Mouse (Mus musculus): ENCODE results near the gene Gm10197. TPM values are rescaled to one million over a fixed set of nuclear protein-coding genes. Genes with fewer than 3 reads are reported as not detected.
A peak's percentile ranks its signal among the peaks of the same experiment; 100 is the strongest.

Gm10197 gene
- polyA plus RNA-seq, 1 experiment, result not detected

- no peak overlapping the region for H3K27ac ChIP-seq (ENCODE audit: insufficient read depth, low read length)
- no peaks in the 10 kb centered on the region for H3K4me1 ChIP-seq (ENCODE audit: control insufficient read depth, insufficient read depth, low read length)
- no peak overlapping the region for H3K4me3 ChIP-seq (ENCODE audit: insufficient read depth, low read length)
- no peak for TF ChIP-seq CTCF (IDR thresholded peaks at IDR 0.05; ENCODE audit: extremely low read depth, insufficient read depth, low read length)
- TF ChIP-seq POLR2A (IDR thresholded peaks at IDR 0.05; ENCODE audit: extremely low read depth, insufficient read depth, low read length), result no peak
Observed at GRCm38 (mm10) chr19:53377652-53378051, 6.1 kb upstream of the Gm10197 start.

GRCm38 (mm10) chr19:53375816-53376215, 4.2 kb upstream of the Gm10197 start:
- no peak overlapping the region for H3K4me3 ChIP-seq (ENCODE audit: insufficient read depth, low read length)
- TF ChIP-seq CTCF (IDR thresholded peaks at IDR 0.05; ENCODE audit: extremely low read depth, insufficient read depth, low read length) (no peak), POLR2A (IDR thresholded peaks at IDR 0.05; ENCODE audit: extremely low read depth, insufficient read depth, low read length) (no peak)
- H3K4me1 ChIP-seq (ENCODE audit: control insufficient read depth, insufficient read depth, low read length), result no peaks in the 10 kb centered on the region
- H3K27ac ChIP-seq (ENCODE audit: insufficient read depth, low read length), result no peak overlapping the region

GRCm38 (mm10) chr19:53375299-53375698, 3.7 kb upstream of the Gm10197 start:
- TF ChIP-seq CTCF (IDR thresholded peaks at IDR 0.05; ENCODE audit: extremely low read depth, insufficient read depth, low read length) (no peak), POLR2A (IDR thresholded peaks at IDR 0.05; ENCODE audit: extremely low read depth, insufficient read depth, low read length) (no peak)
- H3K4me1 ChIP-seq (ENCODE audit: control insufficient read depth, insufficient read depth, low read length), result no peaks in the 10 kb centered on the region
- H3K4me3 ChIP-seq (ENCODE audit: insufficient read depth, low read length), result no peak overlapping the region
- no peak overlapping the region for H3K27ac ChIP-seq (ENCODE audit: insufficient read depth, low read length)

GRCm38 (mm10) chr19:53373570-53373969, 2.0 kb upstream of the Gm10197 start:
- Histone ChIP-seq H3K4me3 (ENCODE audit: insufficient read depth, low read length) (no peak overlapping the region), H3K27ac (ENCODE audit: insufficient read depth, low read length) (no peak overlapping the region), H3K4me1 (ENCODE audit: control insufficient read depth, insufficient read depth, low read length) (no peaks in the 10 kb centered on the region; the same call in 1 of the 2 replicates)
- TF ChIP-seq CTCF (IDR thresholded peaks at IDR 0.05; ENCODE audit: extremely low read depth, insufficient read depth, low read length), result no peak
- no peak for TF ChIP-seq POLR2A (IDR thresholded peaks at IDR 0.05; ENCODE audit: extremely low read depth, insufficient read depth, low read length)

- H3K27ac ChIP-seq (ENCODE audit: insufficient read depth, low read length), result no peak overlapping the region
- TF ChIP-seq CTCF (IDR thresholded peaks at IDR 0.05; ENCODE audit: extremely low read depth, insufficient read depth, low read length), result no peak
- no peak for TF ChIP-seq POLR2A (IDR thresholded peaks at IDR 0.05; ENCODE audit: extremely low read depth, insufficient read depth, low read length)
Observed at GRCm38 (mm10) chr19:53370233-53370632, 1.3 kb downstream of the Gm10197 start.

GRCm38 (mm10) chr19:53369469-53370043, 2.0 kb downstream of the Gm10197 start:
- no peak overlapping the region for H3K4me3 ChIP-seq (ENCODE audit: insufficient read depth, low read length)
- H3K4me1 ChIP-seq (ENCODE audit: control insufficient read depth, insufficient read depth, low read length), result peaks cover 6% of the 10 kb centered on the region; the same call in 1 of the 2 replicates
- TF ChIP-seq CTCF (IDR thresholded peaks at IDR 0.05; ENCODE audit: extremely low read depth, insufficient read depth, low read length) (peak; percentile 87), POLR2A (IDR thresholded peaks at IDR 0.05; ENCODE audit: extremely low read depth, insufficient read depth, low read length) (no peak)
- H3K27ac ChIP-seq (ENCODE audit: insufficient read depth, low read length), result no peak overlapping the region

More at GRCm38 (mm10) chr19:53370233-53370632, 1.3 kb downstream of the Gm10197 start:
- no peak overlapping the region for H3K4me3 ChIP-seq (ENCODE audit: insufficient read depth, low read length)
- H3K4me1 ChIP-seq (ENCODE audit: control insufficient read depth, insufficient read depth, low read length), result peaks cover 6% of the 10 kb centered on the region; the same call in 1 of the 2 replicates

GRCm38 (mm10) chr19:53366881-53367280, 4.7 kb downstream of the Gm10197 start:
- TF ChIP-seq POLR2A (IDR thresholded peaks at IDR 0.05; ENCODE audit: extremely low read depth, insufficient read depth, low read length), result no peak
- TF ChIP-seq CTCF (IDR thresholded peaks at IDR 0.05; ENCODE audit: extremely low read depth, insufficient read depth, low read length), result no peak
- Histone ChIP-seq H3K4me3 (ENCODE audit: insufficient read depth, low read length) (no peak overlapping the region), H3K27ac (ENCODE audit: insufficient read depth, low read length) (no peak overlapping the region), H3K4me1 (ENCODE audit: control insufficient read depth, insufficient read depth, low read length) (peaks cover 8% of the 10 kb centered on the region; the same call in 1 of the 2 replicates)

- H3K4me1 ChIP-seq (ENCODE audit: control insufficient read depth, insufficient read depth, low read length), result peaks cover 8% of the 10 kb centered on the region; the same call in 1 of the 2 replicates
- no peak for TF ChIP-seq CTCF (IDR thresholded peaks at IDR 0.05; ENCODE audit: extremely low read depth, insufficient read depth, low read length)
- H3K27ac ChIP-seq (ENCODE audit: insufficient read depth, low read length), result peak overlapping the region; percentile 53
- no peak overlapping the region for H3K4me3 ChIP-seq (ENCODE audit: insufficient read depth, low read length)
Observed at GRCm38 (mm10) chr19:53366057-53366775, 5.3 kb downstream of the Gm10197 start.

- Histone ChIP-seq H3K27ac (ENCODE audit: insufficient read depth, low read length) (no peak overlapping the region; the same call in 1 of the 2 replicates), H3K4me1 (ENCODE audit: control insufficient read depth, insufficient read depth, low read length) (peaks cover 11% of the 10 kb centered on the region; the same call in 1 of the 2 replicates), H3K4me3 (ENCODE audit: insufficient read depth, low read length) (no peak overlapping the region)
- TF ChIP-seq CTCF (IDR thresholded peaks at IDR 0.05; ENCODE audit: extremely low read depth, insufficient read depth, low read length), result no peak
- TF ChIP-seq POLR2A (IDR thresholded peaks at IDR 0.05; ENCODE audit: extremely low read depth, insufficient read depth, low read length), result no peak
Observed at GRCm38 (mm10) chr19:53364963-53365362, 6.6 kb downstream of the Gm10197 start.

GRCm38 (mm10) chr19:53364551-53364950, 7.0 kb downstream of the Gm10197 start:
- no peak for TF ChIP-seq POLR2A (IDR thresholded peaks at IDR 0.05; ENCODE audit: extremely low read depth, insufficient read depth, low read length)
- no peak for TF ChIP-seq CTCF (IDR thresholded peaks at IDR 0.05; ENCODE audit: extremely low read depth, insufficient read depth, low read length)
- Histone ChIP-seq H3K4me3 (ENCODE audit: insufficient read depth, low read length) (no peak overlapping the region), H3K4me1 (ENCODE audit: control insufficient read depth, insufficient read depth, low read length) (peaks cover 11% of the 10 kb centered on the region; the same call in 1 of the 2 replicates), H3K27ac (ENCODE audit: insufficient read depth, low read length) (no peak overlapping the region)
